Mouse (Mus musculus): ENCODE results near the gene Lamp3.

- TF ChIP-seq GATA1 (IDR thresholded peaks at IDR 0.05; ENCODE audit: borderline replicate concordance, low read length) (no peak), FLI1 (IDR thresholded peaks at IDR 0.05; ENCODE audit: low read length) (no peak)
Measured at GRCm38 (mm10) chr16:19699207-19699606, 7.0 kb downstream of the Lamp3 start.
